Mouse (Mus musculus): Measurements from ENCODE around the gene Fezf1.

GRCm38 (mm10) chr6:23247512-23248312, 450 bp downstream of the Fezf1 start:
- TF ChIP-seq HCFC1 (IDR thresholded peaks at IDR 0.05; ENCODE audit: borderline replicate concordance, insufficient read depth, low read length) (no peak), ZNF384 (IDR thresholded peaks at IDR 0.05; ENCODE audit: low read depth, low read length) (no peak), CHD2 (IDR thresholded peaks at IDR 0.05; ENCODE audit: low read depth, low read length) (no peak)
